Mouse (Mus musculus): ENCODE results near the gene Dgki. TPM values are rescaled to one million over a fixed set of nuclear protein-coding genes. Genes with fewer than 3 reads are reported as not detected.
A peak's percentile ranks its signal among the peaks of the same experiment; 100 is the strongest.

Gene Dgki
- total RNA-seq, 2 experiments from 2014 or later = 60.3 to 63.2 TPM

- DNase-seq (ENCODE audit: extremely low spot score in 1 of 2, low spot score in 2 of 2) = peak in 1 of 2 experiments; percentile 27
- intact Hi-C loops (cut with DNase I) = no loop called here
Observed at GRCm38 (mm10) chr6:36998942-36999341, 301.0 kb downstream of the Dgki start.

GRCm38 (mm10) chr6:36994329-36994728, 305.7 kb downstream of the Dgki start:
- no peak for DNase-seq (ENCODE audit: extremely low spot score in 1 of 2, low spot score in 2 of 2)
- intact Hi-C loops (cut with DNase I) = no loop called here

DNA sequence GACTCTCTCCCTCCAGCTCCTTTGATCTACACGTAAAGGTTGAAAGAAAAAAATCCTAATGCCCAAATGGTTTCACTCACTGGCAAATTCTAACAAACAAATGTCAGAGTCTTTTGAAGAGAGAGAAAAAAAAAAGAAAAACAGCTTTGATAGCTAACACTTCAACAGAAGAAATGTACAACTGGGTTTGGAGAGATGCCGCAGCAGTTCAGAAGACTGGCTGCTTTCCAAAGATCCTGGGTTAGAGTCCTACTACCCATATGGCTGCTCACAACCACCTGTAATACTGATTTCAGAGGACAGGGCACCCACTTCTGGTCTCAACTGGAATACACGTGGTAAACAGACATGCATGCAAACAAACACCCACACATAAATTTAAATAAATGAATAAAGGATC, 309.8 kb downstream of the Dgki start:
- intact Hi-C loops (cut with DNase I) = no loop called here
- DNase-seq (ENCODE audit: extremely low spot score in 1 of 2, low spot score in 2 of 2) = no peak

DNA sequence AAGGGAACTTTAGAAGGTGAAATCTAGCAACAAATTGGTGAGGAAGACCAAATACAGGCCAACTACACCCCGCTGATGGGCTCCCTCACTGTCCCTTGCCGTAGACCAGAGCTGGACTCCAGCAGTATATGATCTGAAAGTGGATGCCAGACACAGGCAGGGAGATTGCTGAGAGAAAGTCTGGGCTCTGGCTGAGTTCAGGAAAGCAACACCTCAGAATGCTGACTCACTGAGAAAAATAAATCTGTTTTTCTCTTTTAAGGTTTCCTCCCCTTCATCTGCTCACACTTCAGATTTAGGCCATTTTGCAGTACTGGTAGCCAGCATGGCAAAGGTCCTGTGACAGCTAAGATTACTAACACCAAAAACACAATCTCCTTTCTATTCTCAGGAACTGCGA, 311.2 kb downstream of the Dgki start:
- intact Hi-C loops (cut with DNase I) = no loop called here
- no peak for DNase-seq (ENCODE audit: extremely low spot score in 1 of 2, low spot score in 2 of 2)

DNA sequence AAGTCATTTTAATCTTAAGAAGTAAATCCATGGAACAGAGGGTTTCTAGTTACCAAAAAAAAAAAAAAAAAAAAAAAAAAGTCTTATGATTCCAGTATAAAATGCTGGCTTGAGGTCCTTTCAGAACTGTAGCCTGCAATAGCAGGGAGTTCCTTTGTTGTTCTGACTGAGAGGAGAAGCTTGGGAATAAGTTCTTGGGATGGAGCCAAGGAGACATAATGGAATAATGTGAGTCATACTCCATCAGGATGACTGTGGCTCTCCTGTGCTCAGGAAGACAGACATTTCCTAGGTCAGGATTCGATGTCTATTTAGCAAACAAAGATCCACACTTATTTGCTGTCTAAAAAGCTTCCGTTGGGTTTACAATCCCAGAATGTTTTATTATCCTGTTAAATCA, 318.3 kb downstream of the Dgki start:
- intact Hi-C loops (cut with DNase I) = no loop called here
- DNase-seq (ENCODE audit: extremely low spot score in 1 of 2, low spot score in 2 of 2) = peak in 1 of 2 experiments; percentile 31

DNA sequence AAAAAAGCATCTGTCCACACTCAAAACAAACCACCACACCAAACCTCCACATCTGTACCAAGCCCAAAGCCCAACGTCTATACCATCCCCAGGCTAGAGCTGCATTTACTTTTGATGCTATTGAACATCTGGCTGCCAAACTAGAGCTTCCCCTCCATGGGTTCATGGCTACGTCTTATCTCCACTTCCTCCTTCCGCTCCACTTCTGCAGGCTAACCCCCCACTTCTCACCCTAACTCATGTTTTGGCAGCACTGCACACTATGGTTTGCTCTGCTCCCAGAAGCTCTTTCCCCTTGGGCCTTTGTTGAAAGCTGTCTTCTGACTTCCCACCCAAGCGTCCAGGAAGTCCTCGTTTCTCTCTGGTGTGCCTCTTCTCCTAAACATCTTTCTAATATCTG, 319.5 kb downstream of the Dgki start:
- intact Hi-C loops (cut with DNase I) = no loop called here
- DNase-seq (ENCODE audit: extremely low spot score in 1 of 2, low spot score in 2 of 2) = no peak

- intact Hi-C loops (cut with DNase I) = no loop called here
- no peak for DNase-seq (ENCODE audit: extremely low spot score in 1 of 2, low spot score in 2 of 2)
Observed at GRCm38 (mm10) chr6:36978176-36978575, 321.8 kb downstream of the Dgki start.

DNA sequence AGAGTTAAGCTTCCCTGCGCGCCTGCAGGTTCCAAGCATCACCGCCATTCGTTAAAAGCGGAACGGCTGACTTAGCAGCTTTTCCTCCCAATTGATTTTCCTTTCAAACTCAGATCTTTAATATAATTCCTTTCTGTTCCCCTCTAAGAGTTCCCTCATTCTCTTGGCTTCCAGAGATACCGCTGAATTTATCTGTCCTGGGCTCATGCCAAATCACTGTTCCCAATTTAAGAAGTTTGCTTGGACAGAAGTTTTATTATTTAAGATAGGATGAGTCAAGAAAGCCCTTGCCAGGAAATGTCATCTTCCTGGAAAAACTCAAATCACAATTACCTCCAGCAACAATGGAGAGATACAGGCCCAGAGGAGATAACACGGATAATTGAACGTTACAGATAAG, 326.9 kb downstream of the Dgki start:
- intact Hi-C loops (cut with DNase I) = no loop called here
- no peak for DNase-seq (ENCODE audit: extremely low spot score in 1 of 2, low spot score in 2 of 2)

GRCm38 (mm10) chr6:36972494-36972893, 327.5 kb downstream of the Dgki start:
- intact Hi-C loops (cut with DNase I) = no loop called here

DNA sequence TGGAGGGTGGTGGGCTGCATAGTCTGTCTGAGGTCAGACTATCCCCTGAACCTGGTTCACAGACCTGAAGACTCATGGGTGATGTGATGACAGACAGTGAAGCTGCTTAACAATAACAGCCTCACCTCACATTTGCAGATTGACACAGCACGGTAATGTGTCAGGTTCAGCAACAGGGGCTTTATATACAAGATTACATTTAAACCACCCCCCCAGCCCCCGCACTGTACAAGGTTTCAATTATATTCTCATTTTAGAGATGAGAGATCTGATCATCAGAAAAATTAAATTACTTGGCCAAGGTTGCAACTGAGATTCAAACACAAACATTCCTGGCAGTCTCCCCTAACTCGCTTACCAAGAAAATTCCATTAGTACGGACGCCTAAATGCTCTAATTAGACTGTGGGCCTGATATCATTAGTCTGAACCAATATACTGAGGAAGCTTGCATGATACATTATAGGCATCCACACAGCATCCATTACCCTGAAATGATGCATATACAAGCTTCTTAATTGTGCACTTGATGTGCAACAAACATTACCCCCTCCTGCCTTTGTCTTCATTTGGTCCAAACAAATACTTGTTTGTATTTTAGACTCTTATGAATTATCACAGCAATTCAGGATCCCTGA, 330.6 kb downstream of the Dgki start:
- intact Hi-C loops (cut with DNase I) = no loop called here
- no peak for DNase-seq (ENCODE audit: extremely low spot score in 1 of 2, low spot score in 2 of 2)

More at GRCm38 (mm10) chr6:36972494-36972893, 327.5 kb downstream of the Dgki start:
- no peak for DNase-seq (ENCODE audit: extremely low spot score in 1 of 2, low spot score in 2 of 2)

DNA sequence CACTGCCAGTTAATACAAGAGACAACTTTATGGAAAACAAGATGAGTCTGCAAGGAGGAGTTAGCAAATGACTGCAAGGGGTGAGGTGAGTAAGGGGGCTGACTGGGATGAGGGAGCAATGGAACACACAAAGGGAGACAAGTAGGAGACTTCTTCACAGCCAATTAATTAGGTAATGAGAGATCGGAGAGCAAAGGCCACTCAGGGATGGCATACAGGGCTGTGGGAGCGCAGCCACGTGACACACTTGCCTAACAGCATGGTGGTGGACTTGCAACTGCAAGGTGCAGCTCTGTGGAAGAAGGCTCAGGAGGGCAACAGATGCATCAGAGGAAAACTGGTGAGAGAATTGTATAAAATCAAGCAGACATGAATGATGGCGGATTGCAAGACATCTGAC, 339.3 kb downstream of the Dgki start:
- no peak for DNase-seq (ENCODE audit: extremely low spot score in 1 of 2, low spot score in 2 of 2)
- intact Hi-C loops (cut with DNase I) = no loop called here

- no peak for DNase-seq (ENCODE audit: extremely low spot score in 1 of 2, low spot score in 2 of 2)
- intact Hi-C loops (cut with DNase I) = no loop called here
Observed at GRCm38 (mm10) chr6:36955293-36955692, 344.7 kb downstream of the Dgki start.

- intact Hi-C loops (cut with DNase I) = no loop called here
- DNase-seq (ENCODE audit: extremely low spot score in 1 of 2, low spot score in 2 of 2) = no peak
Observed at GRCm38 (mm10) chr6:36950648-36951047, 349.3 kb downstream of the Dgki start.

GRCm38 (mm10) chr6:36947861-36948260, 352.1 kb downstream of the Dgki start:
- intact Hi-C loops (cut with DNase I) = no loop called here
- no peak for DNase-seq (ENCODE audit: extremely low spot score in 1 of 2, low spot score in 2 of 2)

DNA sequence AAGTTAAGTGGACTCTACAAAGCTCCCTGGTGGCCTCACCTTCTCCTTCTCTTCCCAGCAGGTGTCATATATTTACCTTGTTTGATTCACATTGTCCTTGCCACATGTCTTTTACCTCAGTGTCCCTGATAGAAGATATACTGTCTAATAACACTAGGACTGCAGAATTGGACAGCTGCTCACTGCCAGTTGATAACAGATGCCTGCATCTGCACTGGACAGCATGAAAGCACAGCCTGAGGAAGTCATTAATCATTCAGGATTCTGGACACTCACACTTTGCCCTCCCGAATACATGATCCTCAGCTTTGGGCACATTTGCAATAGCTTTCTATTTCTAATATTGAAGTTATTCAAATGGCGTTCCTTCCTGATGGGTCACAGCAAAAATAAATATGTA, 362.5 kb downstream of the Dgki start:
- intact Hi-C loops (cut with DNase I) = no loop called here
- no peak for DNase-seq (ENCODE audit: extremely low spot score in 1 of 2, low spot score in 2 of 2)

DNA sequence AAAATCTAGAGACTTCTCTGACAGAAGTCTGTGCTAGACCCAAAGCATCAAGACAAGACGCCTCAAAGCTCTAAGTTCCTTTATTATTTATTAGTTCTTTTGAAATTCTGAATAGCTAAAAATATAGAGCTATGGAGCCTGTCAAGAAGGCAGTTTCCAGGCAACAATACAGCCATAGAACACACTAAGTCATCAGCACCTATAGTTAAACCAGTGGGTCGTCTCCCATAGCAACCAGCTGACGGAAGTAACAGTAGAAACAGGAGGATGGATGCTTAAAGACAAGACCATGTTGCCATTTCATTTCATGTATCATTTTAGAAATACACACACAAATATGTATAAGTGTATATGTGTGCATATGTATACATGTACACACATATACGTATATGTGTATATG, 363.2 kb downstream of the Dgki start:
- intact Hi-C loops (cut with DNase I) = no loop called here
- DNase-seq (ENCODE audit: extremely low spot score in 1 of 2, low spot score in 2 of 2) = no peak

GRCm38 (mm10) chr6:36931473-36931872, 368.5 kb downstream of the Dgki start:
- no peak for DNase-seq (ENCODE audit: extremely low spot score in 1 of 2, low spot score in 2 of 2)
- intact Hi-C loops (cut with DNase I) = no loop called here

GRCm38 (mm10) chr6:36929781-36930180, 370.2 kb downstream of the Dgki start:
- intact Hi-C loops (cut with DNase I) = no loop called here
- DNase-seq (ENCODE audit: extremely low spot score in 1 of 2, low spot score in 2 of 2) = no peak

DNA sequence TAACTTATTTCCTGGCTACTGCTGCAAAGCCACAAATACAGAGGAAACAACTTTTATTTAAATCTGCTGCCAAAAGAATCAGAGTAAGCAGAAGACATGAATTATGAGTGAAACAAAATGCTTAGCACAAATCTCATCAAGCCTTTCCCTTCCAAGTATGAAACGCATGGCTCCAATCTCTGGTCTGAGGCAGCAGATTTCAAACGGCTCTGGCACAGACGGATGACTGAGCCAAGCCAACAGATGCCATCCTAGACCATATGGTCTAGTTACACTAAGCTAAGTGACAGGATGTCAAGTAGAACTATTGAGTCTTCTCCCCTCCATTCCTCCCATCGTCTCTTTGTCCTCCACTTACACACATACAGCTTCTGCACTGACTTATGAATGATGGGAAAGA, 373.5 kb downstream of the Dgki start:
- intact Hi-C loops (cut with DNase I) = no loop called here
- DNase-seq (ENCODE audit: extremely low spot score in 1 of 2, low spot score in 2 of 2) = peak in 1 of 2 experiments; percentile 42

DNA sequence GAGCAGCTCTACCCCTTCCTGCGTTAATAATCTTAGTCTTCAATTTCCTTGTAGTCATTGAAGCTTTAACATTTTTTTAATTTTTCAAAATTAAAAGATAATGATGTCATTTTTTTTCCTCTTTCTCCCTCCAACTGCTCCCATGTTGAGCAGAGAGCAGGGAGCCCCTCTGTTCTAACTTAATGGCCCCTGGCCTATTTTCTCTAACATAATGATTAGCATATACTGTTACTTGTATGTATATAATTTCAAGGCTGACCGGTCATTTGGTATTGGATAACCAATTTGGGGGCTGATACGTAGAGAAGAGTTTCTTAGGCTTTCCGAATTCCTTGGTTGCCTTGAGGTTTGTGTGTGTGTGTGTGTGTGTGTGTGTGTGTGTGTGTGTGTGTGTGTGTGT, 378.0 kb downstream of the Dgki start:
- no peak for DNase-seq (ENCODE audit: extremely low spot score in 1 of 2, low spot score in 2 of 2)
- intact Hi-C loops (cut with DNase I) = no loop called here

GRCm38 (mm10) chr6:36911586-36911985, 388.4 kb downstream of the Dgki start:
- intact Hi-C loops (cut with DNase I) = no loop called here
- no peak for DNase-seq (ENCODE audit: extremely low spot score in 1 of 2, low spot score in 2 of 2)
